8 mouse cellular contexts compared by ENCODE assay signal in the genomic region with DNA sequence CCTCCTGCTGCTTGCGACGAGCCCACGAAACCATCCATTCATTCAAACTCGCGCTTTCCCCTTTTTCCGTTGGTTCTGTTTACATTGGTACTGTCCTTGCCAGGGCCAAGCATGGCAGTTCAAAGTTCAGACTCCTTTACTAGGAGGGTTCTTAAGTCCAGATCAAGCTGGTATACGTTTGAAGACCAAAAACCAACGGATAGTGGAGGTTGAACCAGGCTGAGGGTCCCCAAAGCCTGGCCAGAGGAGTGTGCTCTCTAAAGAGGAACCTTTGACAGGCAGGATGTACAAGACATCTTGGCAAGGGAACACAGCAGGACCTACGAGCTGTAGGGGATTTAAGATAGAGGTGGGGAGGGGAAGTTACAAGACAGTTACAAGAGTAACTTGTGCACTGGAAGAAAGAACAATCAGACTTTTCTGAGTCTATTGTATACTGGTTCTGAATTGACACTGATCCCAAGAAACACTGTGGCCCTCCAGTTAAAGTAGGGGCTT. TPM values are rescaled to one million over a fixed set of nuclear protein-coding genes. Genes with fewer than 3 reads are reported as not detected.
A peak's percentile ranks its signal among the peaks of the same experiment; 100 is the strongest.
DNase-seq lines count a peak whose midpoint lies in the region; ATAC-seq and TF ChIP-seq lines count a peak whose summit lies in the region.

No protein-coding gene starts in this region.

- H3K9me3 ChIP-seq in heart, embryonic 15.5 days (replicated peaks): no peaks in the 10 kb centered on the region
- no peaks in the 10 kb centered on the region for H3K9me3 ChIP-seq in hindbrain, embryonic 16.5 days (ENCODE audit: control insufficient read depth, low read length)
- no peaks in the 10 kb centered on the region for H3K9me3 ChIP-seq in midbrain, embryonic 14.5 days (ENCODE audit: control insufficient read depth, low read length)

- DNase-seq in heart, adult 11 months: no peak
- DNase-seq in midbrain, embryonic 14.5 days: no peak
- DNase-seq in adrenal gland, postnatal 14 days: no peak
- no peak for DNase-seq in ovary, postnatal 14 days (ENCODE audit: low spot score)
- no peak for DNase-seq in cerebellum, adult 8-10 months

- peak overlapping the region; percentile 56 for H3K9ac ChIP-seq in heart, embryonic 15.5 days
- H3K9ac ChIP-seq in hindbrain, embryonic 16.5 days (ENCODE audit: low read depth, low read length): peak overlapping the region; percentile 71
- H3K9ac ChIP-seq in midbrain, embryonic 14.5 days (replicated peaks; ENCODE audit: low read length): peak overlapping the region; percentile 55

- H3K27me3 ChIP-seq in heart, embryonic 15.5 days: peaks cover 35% of the 10 kb centered on the region
- H3K27me3 ChIP-seq in hindbrain, embryonic 16.5 days (replicated peaks; ENCODE audit: control insufficient read depth, insufficient read depth, low read length): no peaks in the 10 kb centered on the region
- peaks cover 8% of the 10 kb centered on the region; the same call in 1 of the 2 replicates for H3K27me3 ChIP-seq in midbrain, embryonic 14.5 days (ENCODE audit: control insufficient read depth, insufficient read depth, low read length)

- no peaks in the 10 kb centered on the region for H3K36me3 ChIP-seq in heart, embryonic 15.5 days
- no peaks in the 10 kb centered on the region for H3K36me3 ChIP-seq in hindbrain, embryonic 16.5 days (ENCODE audit: control insufficient read depth, insufficient read depth, low read length)
- no peaks in the 10 kb centered on the region for H3K36me3 ChIP-seq in midbrain, embryonic 14.5 days (ENCODE audit: control insufficient read depth, insufficient read depth, low read length)

- no peak for ATAC-seq in heart, embryonic 15.5 days (replicated peaks; ENCODE audit: insufficient number of reproducible peaks, insufficient read depth, low FRiP score, low read depth)
- peak; percentile 5; the same call in 1 of the 2 replicates for ATAC-seq in hindbrain, embryonic 16.5 days
- no peak for ATAC-seq in midbrain, embryonic 14.5 days (ENCODE audit: low FRiP score, low TSS enrichment)

- TF ChIP-seq POLR2A in bone marrow macrophage, adult 2 months (IDR thresholded peaks at IDR 0.05; ENCODE audit: borderline replicate concordance, low read depth, low read length): no peak

- TF ChIP-seq CTCF in bone marrow macrophage, adult 2 months (IDR thresholded peaks at IDR 0.05; ENCODE audit: low read depth, low read length): no peak

- H3K4me1 ChIP-seq in heart, embryonic 15.5 days (replicated peaks): peaks cover 19% of the 10 kb centered on the region
- H3K4me1 ChIP-seq in bone marrow macrophage, adult 2 months (ENCODE audit: control insufficient read depth, insufficient read depth, low read length): no peaks in the 10 kb centered on the region
- H3K4me1 ChIP-seq in hindbrain, embryonic 16.5 days (ENCODE audit: control insufficient read depth, insufficient read depth, low read depth, low read length): peaks cover 21% of the 10 kb centered on the region
- peaks cover 27% of the 10 kb centered on the region for H3K4me1 ChIP-seq in midbrain, embryonic 14.5 days (ENCODE audit: control insufficient read depth, insufficient read depth, low read length)

- 4% methylated on average over 9 of the region's 9 CpGs for WGBS in heart, embryonic 15.5 days
- 1% methylated on average over 9 of the region's 9 CpGs for WGBS in hindbrain, embryonic 16.5 days
- WGBS in midbrain, embryonic 14.5 days: 3% methylated on average over 9 of the region's 9 CpGs

- H3K4me2 ChIP-seq in heart, embryonic 15.5 days: peak overlapping the region; percentile 85
- peak overlapping the region; percentile 90 for H3K4me2 ChIP-seq in hindbrain, embryonic 16.5 days (ENCODE audit: low read length)
- H3K4me2 ChIP-seq in midbrain, embryonic 14.5 days (ENCODE audit: low read length): peak overlapping the region; percentile 81

- peak overlapping the region; percentile 62 for H3K4me3 ChIP-seq in heart, embryonic 15.5 days
- H3K4me3 ChIP-seq in bone marrow macrophage, adult 2 months (ENCODE audit: insufficient read depth, low read length): peak overlapping the region; percentile 59
- H3K4me3 ChIP-seq in hindbrain, embryonic 16.5 days (ENCODE audit: low read length): peak overlapping the region; percentile 61
- peak overlapping the region; percentile 50 for H3K4me3 ChIP-seq in midbrain, embryonic 14.5 days (replicated peaks; ENCODE audit: low read depth, low read length)

- H3K27ac ChIP-seq in heart, embryonic 15.5 days: no peak overlapping the region
- H3K27ac ChIP-seq in bone marrow macrophage, adult 2 months (ENCODE audit: insufficient read depth, low read depth, low read length): no peak overlapping the region
- H3K27ac ChIP-seq in hindbrain, embryonic 16.5 days (ENCODE audit: low read depth, low read length): no peak overlapping the region; the same call in 1 of the 2 replicates
- no peak overlapping the region for H3K27ac ChIP-seq in midbrain, embryonic 14.5 days (replicated peaks; ENCODE audit: low read depth, low read length)

RNA-seq across cellular contexts. Expression of gene Inava, which starts 0.6 kb away (rescaled TPM):
- 0.45 and 3.8 TPM in 2 replicates for polyA plus RNA-seq in heart, embryonic 15.5 days (2015; fragmentation: Nextera tagmentation; extraction: Ambion mirVana)
- polyA plus RNA-seq in bone marrow macrophage, adult 2 months (2012; ENCODE audit: insufficient read depth, insufficient read length, missing spikeins): not detected in 2 replicates
- polyA plus RNA-seq in hindbrain, embryonic 16.5 days (2015; fragmentation: Nextera tagmentation; extraction: Ambion mirVana): 2.6 TPM in 2 replicates
- polyA plus RNA-seq in midbrain, embryonic 14.5 days (2014; fragmentation: Nextera tagmentation; extraction: Ambion mirVana): 1.6 and 2.6 TPM in 2 replicates
- not detected in 2 replicates for total RNA-seq in adrenal gland, postnatal 14 days (2021)

RNA-seq across cellular contexts. Expression of gene Mroh3, which starts 22.0 kb away (rescaled TPM):
- polyA plus RNA-seq in heart, embryonic 15.5 days (2015; fragmentation: Nextera tagmentation; extraction: Ambion mirVana): not detected in 2 replicates
- polyA plus RNA-seq in bone marrow macrophage, adult 2 months (2012; ENCODE audit: insufficient read depth, insufficient read length, missing spikeins): not detected in 2 replicates
- polyA plus RNA-seq in hindbrain, embryonic 16.5 days (2015; fragmentation: Nextera tagmentation; extraction: Ambion mirVana): not detected in 2 replicates
- 0.34 and 0.59 TPM in 2 replicates for polyA plus RNA-seq in midbrain, embryonic 14.5 days (2014; fragmentation: Nextera tagmentation; extraction: Ambion mirVana)
- total RNA-seq in adrenal gland, postnatal 14 days (2021): not detected in 2 replicates

RNA-seq across cellular contexts. Expression of gene Gpr25, which starts 26.0 kb away (rescaled TPM):
- polyA plus RNA-seq in heart, embryonic 15.5 days (2015; fragmentation: Nextera tagmentation; extraction: Ambion mirVana): 0.15 and 0.34 TPM in 2 replicates
- polyA plus RNA-seq in bone marrow macrophage, adult 2 months (2012; ENCODE audit: insufficient read depth, insufficient read length, missing spikeins): not detected in 2 replicates
- polyA plus RNA-seq in hindbrain, embryonic 16.5 days (2015; fragmentation: Nextera tagmentation; extraction: Ambion mirVana): 1.4 TPM in 2 replicates
- 1.4 TPM in 1 of 2 replicates, not detected in the other for polyA plus RNA-seq in midbrain, embryonic 14.5 days (2014; fragmentation: Nextera tagmentation; extraction: Ambion mirVana)
- total RNA-seq in adrenal gland, postnatal 14 days (2021): 0.34 TPM in 1 of 2 replicates, not detected in the other
